Mouse (Mus musculus) hindbrain, embryonic 10.5 days (tissue): ENCODE measurements around the gene Mfsd2b. TPM values are rescaled to one million over a fixed set of nuclear protein-coding genes. Genes with fewer than 3 reads are reported as not detected.

ENCODE experiments used
- DNase-seq: peaks from one replicate; pipeline ENCODE4 v3.0.0-alpha.2; 2017; ENCODE audit warnings: low spot score
- H3K27ac ChIP-seq: fragments of 300-500 bp; sonication (generic); 2 replicates; pipeline ENCODE4 v1.5.1; 2016; ENCODE audit warnings: mild to moderate bottlenecking, moderate library complexity
- H3K27me3 ChIP-seq: fragments of 300-500 bp; sonication (generic); 2 replicates; pipeline ENCODE4 v1.6.1; 2016; ENCODE audit warnings: mild to moderate bottlenecking; ENCODE audit not compliant: poor library complexity, insufficient read depth, severe bottlenecking
- H3K36me3 ChIP-seq: fragments of 300-500 bp; sonication (generic); 2 replicates; pipeline ENCODE4 v1.6.1; 2016; ENCODE audit warnings: mild to moderate bottlenecking, moderate library complexity
- H3K4me1 ChIP-seq: fragments of 300-500 bp; sonication (generic); replicated peaks from 2 replicates; pipeline ENCODE4 v1.6.1; 2016; ENCODE audit warnings: mild to moderate bottlenecking
- H3K4me3 ChIP-seq: fragments of 300-500 bp; sonication (generic); 2 replicates; pipeline ENCODE4 v1.5.1; 2016; ENCODE audit warnings: mild to moderate bottlenecking, moderate library complexity
- H3K9me3 ChIP-seq: fragments of 300-500 bp; sonication (generic); 2 replicates; pipeline ENCODE4 v1.6.1; 2016; ENCODE audit warnings: mild to moderate bottlenecking, moderate library complexity
- WGBS: fragments of 180-500 bp; shearing (Covaris S2); methylation state at CpG from one replicate; pipeline ENCODE4 v1.1.7; 2016; 5-methylcytosine and 5-hydroxymethylcytosine counted together
- polyA plus RNA-seq: library from polyadenylated mRNA; unstranded; fragments of >200 nt; fragmentation: Nextera tagmentation; extraction: Ambion mirVana; gene quantifications from 2 replicates; pipeline ENCODE4 v1.2.1, GENCODE M21; 2016

Mfsd2b gene
- polyA plus RNA-seq, 1 experiment from 2014 or later = 4.1 TPM

DNA sequence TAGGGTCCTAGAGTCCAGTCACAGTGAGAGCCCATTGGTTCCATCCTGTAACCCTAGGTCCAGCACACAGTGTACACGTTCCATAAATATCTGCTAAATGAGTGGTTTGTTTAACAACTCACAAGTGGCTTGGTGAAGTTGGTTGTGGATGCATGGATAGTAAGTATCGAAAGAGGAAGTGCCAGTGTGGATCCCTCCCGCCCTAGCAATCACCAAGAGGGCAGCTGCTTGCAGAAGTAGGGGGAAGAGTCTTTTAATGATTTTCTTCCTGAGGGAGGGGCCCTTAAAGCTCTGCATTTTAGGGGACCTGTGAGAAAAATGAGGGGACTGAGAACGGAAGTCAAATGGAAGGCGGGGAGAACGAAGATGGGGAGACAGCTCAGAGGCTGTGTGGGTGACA lies 34.1 kb downstream of the Mfsd2b start:
- Histone ChIP-seq H3K27me3 (peaks cover 32% of the 10 kb centered on the region), H3K9me3 (no peaks in the 10 kb centered on the region), H3K36me3 (no peaks in the 10 kb centered on the region), H3K27ac (no peak overlapping the region), H3K4me1 (peaks cover 25% of the 10 kb centered on the region), H3K4me3 (peak overlapping the region; percentile 72; the same call in 1 of the 2 replicates)
- DNase-seq = no peak
- 63% methylated on average over 6 of the region's 6 CpGs for WGBS

DNA sequence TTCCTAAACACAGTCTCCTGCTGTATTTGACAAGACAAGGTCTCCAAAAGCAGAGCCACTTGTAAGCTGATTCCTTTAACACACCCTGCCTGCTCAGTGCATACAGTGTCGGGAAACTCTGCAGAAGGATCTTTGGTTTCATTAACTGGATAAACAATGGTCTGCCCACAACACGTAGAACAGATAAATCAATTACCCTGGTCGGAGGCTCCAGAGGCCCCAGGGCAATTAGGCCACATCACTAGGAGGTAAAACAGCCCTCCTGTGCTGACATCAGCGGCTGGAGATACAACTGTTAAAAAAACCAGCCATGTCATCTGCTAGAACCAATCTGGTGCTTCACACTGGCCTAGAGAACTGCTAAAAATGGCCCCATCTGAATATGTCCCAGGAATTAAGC lies 37.2 kb downstream of the Mfsd2b start:
- H3K36me3 ChIP-seq = peaks cover 11% of the 10 kb centered on the region
- peaks cover 13% of the 10 kb centered on the region for H3K4me1 ChIP-seq
- 61% methylated on average over 4 of the region's 4 CpGs for WGBS
- peaks cover 24% of the 10 kb centered on the region for H3K27me3 ChIP-seq
- DNase-seq = no peak
- no peak overlapping the region for H3K4me3 ChIP-seq
- no peaks in the 10 kb centered on the region for H3K9me3 ChIP-seq
- no peak overlapping the region for H3K27ac ChIP-seq

DNA sequence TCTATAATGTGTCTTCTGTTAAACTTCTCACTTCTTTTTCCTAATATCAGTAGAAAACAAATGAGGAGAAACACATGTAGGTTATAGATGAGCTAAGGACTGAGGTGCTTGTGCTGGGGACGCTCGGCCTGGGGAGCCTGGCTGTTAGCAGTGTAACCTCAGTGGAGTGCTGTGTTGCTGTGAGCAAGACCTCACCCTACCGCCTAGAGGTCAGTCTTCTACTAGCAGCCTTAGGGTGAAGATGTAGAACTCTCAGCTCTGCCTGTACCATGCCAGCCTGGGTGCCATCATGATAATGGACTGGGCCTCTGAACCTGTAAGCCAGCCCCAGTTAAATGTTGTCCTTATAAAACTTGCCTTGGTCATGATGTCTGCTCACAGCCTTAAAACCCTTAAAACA lies 46.9 kb downstream of the Mfsd2b start:
- no peaks in the 10 kb centered on the region for H3K9me3 ChIP-seq
- no peaks in the 10 kb centered on the region for H3K4me1 ChIP-seq
- no peak overlapping the region for H3K27ac ChIP-seq
- DNase-seq = no peak
- no peak overlapping the region for H3K4me3 ChIP-seq
- WGBS = 84% methylated on average over 3 of the region's 3 CpGs
- H3K27me3 ChIP-seq = no peaks in the 10 kb centered on the region
- peaks cover 87% of the 10 kb centered on the region for H3K36me3 ChIP-seq

DNA sequence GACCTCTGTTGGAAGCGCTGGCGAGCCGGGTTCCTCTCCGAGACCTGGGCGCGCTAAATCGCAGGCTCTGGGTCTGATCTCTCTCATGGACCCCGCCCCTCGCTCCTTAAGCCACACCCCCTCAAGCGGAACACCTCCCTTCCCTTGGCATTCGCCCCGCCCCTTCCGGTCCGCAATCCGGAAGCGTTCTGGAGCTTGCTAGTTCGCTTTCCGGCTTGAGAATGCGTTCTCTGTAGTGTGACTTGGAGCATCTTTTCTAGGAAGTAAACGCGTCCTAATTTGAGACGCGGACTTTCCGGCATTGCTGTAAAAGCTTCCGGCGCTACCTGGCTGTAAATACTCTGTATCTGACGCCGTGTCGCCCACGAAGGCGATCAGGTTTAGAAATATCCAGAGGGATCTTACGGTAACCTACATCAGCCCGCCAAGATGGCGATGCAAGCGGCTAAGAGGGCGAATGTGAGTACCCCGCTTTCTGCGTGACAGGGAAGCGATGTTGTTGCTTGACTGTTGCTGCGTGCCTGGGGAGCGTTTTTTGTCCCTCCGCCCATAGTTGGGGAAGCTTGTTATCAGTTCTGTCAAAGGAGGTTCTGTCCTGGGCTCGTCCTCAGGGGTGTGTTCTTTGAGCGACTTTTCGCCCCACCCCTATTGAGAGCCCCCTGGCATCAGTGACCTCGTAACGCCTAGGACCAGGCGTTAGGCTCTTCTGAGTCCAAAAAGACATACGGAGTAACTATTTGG lies 56.6 kb downstream of the Mfsd2b start, which contains the start of gene Sf3b6:
TSS of gene Sf3b6 (plus strand) at position 184 of the 741 bp plus-strand sequence.
- Histone ChIP-seq H3K36me3 (peaks cover 26% of the 10 kb centered on the region), H3K4me1 (peaks cover 19% of the 10 kb centered on the region)
- under 1% methylated on average over 49 of the region's 49 CpGs for WGBS

DNA sequence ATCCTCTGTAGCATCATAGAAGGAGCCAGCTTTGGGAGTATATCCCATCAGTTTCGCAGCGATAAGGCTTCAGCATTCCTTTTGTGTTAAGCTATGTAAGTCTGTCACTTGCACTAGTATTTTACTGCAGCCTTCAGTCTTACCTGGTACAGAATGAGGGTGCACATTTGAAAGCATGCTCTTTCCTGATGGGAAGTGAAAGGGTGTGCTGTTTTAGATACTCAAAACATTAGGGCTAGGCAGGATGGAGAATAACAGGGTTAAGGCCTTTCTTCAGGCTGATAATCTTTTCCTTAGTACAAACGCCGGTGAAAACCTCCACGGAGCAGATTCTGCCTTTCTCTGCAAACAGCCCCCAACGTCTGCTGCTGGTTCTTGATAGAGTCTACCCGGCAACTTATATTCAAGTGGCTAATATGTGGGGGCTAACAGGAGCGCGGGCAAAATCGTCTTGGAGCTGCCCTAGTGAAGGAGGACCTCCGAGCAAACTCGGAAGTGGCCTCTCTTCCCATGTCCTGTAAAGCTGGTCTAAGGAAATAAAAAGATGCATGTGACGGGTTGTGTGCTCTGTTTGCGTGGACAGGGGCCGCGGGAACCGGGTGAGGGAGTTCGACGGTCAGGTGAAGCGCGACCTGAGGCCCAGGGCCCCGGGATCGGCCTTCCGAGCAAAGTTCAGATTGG lies 57.3 kb downstream of the Mfsd2b start:
- H3K9me3 ChIP-seq = no peaks in the 10 kb centered on the region
- peak overlapping the region; percentile 86 for H3K4me3 ChIP-seq
- no peaks in the 10 kb centered on the region for H3K27me3 ChIP-seq
- 13% methylated on average over 24 of the region's 24 CpGs for WGBS
- DNase-seq = no peak
- peak overlapping the region; percentile 90 for H3K27ac ChIP-seq
- H3K4me1 ChIP-seq = peaks cover 19% of the 10 kb centered on the region
- H3K36me3 ChIP-seq = peaks cover 18% of the 10 kb centered on the region

More for the DNA sequence above, 56.6 kb downstream of the Mfsd2b start, which contains the start of gene Sf3b6:
- DNase-seq = peak; percentile 99
- no peaks in the 10 kb centered on the region for H3K9me3 ChIP-seq
- H3K27me3 ChIP-seq = no peaks in the 10 kb centered on the region
- H3K4me3 ChIP-seq = peak within 1 kb of the TSS; percentile 86
- H3K27ac ChIP-seq = peak within 1 kb of the TSS; percentile 90

DNA sequence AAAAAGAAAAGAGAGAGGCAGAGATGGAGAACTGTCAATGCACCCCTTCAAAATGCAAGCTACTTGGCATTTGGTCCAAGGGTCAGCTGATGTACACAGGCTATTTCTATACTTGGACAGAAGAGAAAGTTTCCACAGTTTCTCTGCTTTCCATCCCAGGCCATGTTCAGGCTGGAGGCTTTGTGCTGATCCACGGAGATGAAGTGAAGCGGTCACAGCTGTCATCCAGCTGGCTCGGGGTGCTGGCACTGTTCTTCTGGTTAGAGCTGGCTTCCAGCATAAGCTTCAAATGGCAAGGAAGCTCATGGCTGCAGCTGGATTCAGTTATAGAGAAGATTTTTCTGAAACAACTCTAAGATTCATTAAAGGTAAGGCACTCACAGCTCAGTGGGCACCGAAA lies 60.5 kb downstream of the Mfsd2b start:
- Histone ChIP-seq H3K36me3 (no peaks in the 10 kb centered on the region), H3K4me3 (no peak overlapping the region), H3K27ac (no peak overlapping the region), H3K4me1 (peaks cover 14% of the 10 kb centered on the region), H3K9me3 (no peaks in the 10 kb centered on the region), H3K27me3 (no peaks in the 10 kb centered on the region)
- WGBS = 91% methylated on average over 4 of the region's 4 CpGs
- DNase-seq = no peak

Other genes starting within 250 kb of the Mfsd2b start
- gene Fam228a, start 135.9 kb downstream of the Mfsd2b start, polyA plus RNA-seq = 0.24 and 0.41 TPM in 2 replicates
- gene Pfn4, start 105.3 kb downstream of the Mfsd2b start, polyA plus RNA-seq = 2.4 and 3.0 TPM in 2 replicates
- gene Fam228b, start 105.1 kb downstream of the Mfsd2b start, polyA plus RNA-seq = 1.1 and 3.0 TPM in 2 replicates
- 314 and 329 TPM in 2 replicates for gene Sf3b6, start 56.8 kb downstream of the Mfsd2b start, polyA plus RNA-seq
- gene Fkbp1b, start 32.8 kb downstream of the Mfsd2b start, polyA plus RNA-seq = 8.4 and 14.4 TPM in 2 replicates
- gene Wdcp, start 31.1 kb downstream of the Mfsd2b start, polyA plus RNA-seq = 27.2 and 28.1 TPM in 2 replicates
- 17.3 and 20.6 TPM in 2 replicates for gene Ubxn2a, start 33.3 kb upstream of the Mfsd2b start, polyA plus RNA-seq
- 10.9 and 12.8 TPM in 2 replicates for gene Atad2b, start 43.0 kb upstream of the Mfsd2b start, polyA plus RNA-seq